Mouse (Mus musculus) layer of hippocampus, postnatal 14 days (tissue): Measurements from ENCODE around the gene Adssl1. TPM values are rescaled to one million over a fixed set of nuclear protein-coding genes. Genes with fewer than 3 reads are reported as not detected.
A peak's percentile ranks its signal among the peaks of the same experiment; 100 is the strongest.

Experiments used
- DNase-seq, 2 experiments: peaks; one replicate each; pipeline ENCODE4 v3.0.0; 2021 to 2022; ENCODE audit warnings: low spot score in 2 of 2, mixed read lengths in 1 of 2
- total RNA-seq, 2 experiments: library from RNA; stranded (reverse); gene quantifications; 2 replicates each; pipeline ENCODE4 v1.2.3; 2021

Gene Adssl1
- total RNA-seq, 2 experiments from 2014 or later = 5.3 to 5.6 TPM

GRCm38 (mm10) chr12:112651778-112652439, 32.1 kb downstream of the Adssl1 start:
- DNase-seq = no peak

GRCm38 (mm10) chr12:112653157-112653824, 33.4 kb downstream of the Adssl1 start:
- peak; percentile 81 to 89 for DNase-seq

- DNase-seq = no peak
These were observed 34.2 kb downstream of the Adssl1 start for GRCm38 (mm10) chr12:112654076-112654475.

GRCm38 (mm10) chr12:112658619-112659018, 38.8 kb downstream of the Adssl1 start:
- no peak for DNase-seq

- peak; percentile 50 to 61 for DNase-seq
These were observed 39.3 kb downstream of the Adssl1 start for GRCm38 (mm10) chr12:112659109-112659508.

- DNase-seq = no peak
These were observed 40.9 kb downstream of the Adssl1 start for GRCm38 (mm10) chr12:112660576-112661326.

GRCm38 (mm10) chr12:112661327-112661605, 41.4 kb downstream of the Adssl1 start:
- no peak for DNase-seq

- no peak for DNase-seq
These were observed 42.0 kb downstream of the Adssl1 start for GRCm38 (mm10) chr12:112661851-112662250.

GRCm38 (mm10) chr12:112663303-112663702, 43.5 kb downstream of the Adssl1 start:
- DNase-seq = no peak

- DNase-seq = no peak
These were observed 43.9 kb downstream of the Adssl1 start for GRCm38 (mm10) chr12:112663716-112664115.

GRCm38 (mm10) chr12:112664124-112664523, 44.3 kb downstream of the Adssl1 start:
- no peak for DNase-seq

GRCm38 (mm10) chr12:112664656-112665055, 44.8 kb downstream of the Adssl1 start:
- no peak for DNase-seq

- peak; percentile 77 to 83 for DNase-seq
These were observed 45.6 kb downstream of the Adssl1 start for GRCm38 (mm10) chr12:112665445-112665844.

GRCm38 (mm10) chr12:112665881-112666544, 46.2 kb downstream of the Adssl1 start:
- DNase-seq = no peak

GRCm38 (mm10) chr12:112667619-112668297, 47.9 kb downstream of the Adssl1 start:
- DNase-seq = peak in 1 of 2 experiments; percentile 52

- DNase-seq = no peak
These were observed 51.0 kb downstream of the Adssl1 start for GRCm38 (mm10) chr12:112670718-112671393.

GRCm38 (mm10) chr12:112671891-112672290, 52.0 kb downstream of the Adssl1 start:
- no peak for DNase-seq

GRCm38 (mm10) chr12:112672744-112673575, 53.1 kb downstream of the Adssl1 start:
- no peak for DNase-seq

GRCm38 (mm10) chr12:112673576-112674091, 53.8 kb downstream of the Adssl1 start:
- peak; percentile 49 for DNase-seq
